Mouse (Mus musculus): Measurements from ENCODE around the gene Pcgf1. TPM values are rescaled to one million over a fixed set of nuclear protein-coding genes. Genes with fewer than 3 reads are reported as not detected.

Gene Pcgf1
- polyA plus RNA-seq, 1 experiment from 2014 or later = 25.1 TPM

- H3K4me2 ChIP-seq (ENCODE audit: low read depth, low read length) = peak within 1 kb of the TSS; percentile 89
- H3K4me1 ChIP-seq (ENCODE audit: control insufficient read depth, insufficient read depth, low read length) = peaks cover 15% of the 10 kb centered on the region
- peak; percentile 9 for ATAC-seq (ENCODE audit: insufficient read depth, low FRiP score)
- H3K9ac ChIP-seq (ENCODE audit: low read length) = peak within 1 kb of the TSS; percentile 93
- under 1% methylated on average over 50 of the region's 50 CpGs for WGBS
- H3K36me3 ChIP-seq (ENCODE audit: control insufficient read depth, insufficient read depth, low read length) = no peaks in the 10 kb centered on the region
- H3K27me3 ChIP-seq (ENCODE audit: control insufficient read depth, insufficient read depth, low read length) = no peaks in the 10 kb centered on the region
- H3K4me3 ChIP-seq (replicated peaks; ENCODE audit: low read length) = peak within 1 kb of the TSS; percentile 92
- H3K27ac ChIP-seq (ENCODE audit: low read length) = peak within 1 kb of the TSS; percentile 81
- H3K9me3 ChIP-seq (replicated peaks; ENCODE audit: control insufficient read depth, low read length) = no peaks in the 10 kb centered on the region
Measured at GRCm38 (mm10) chr6:83054871-83055431, 22.7 kb upstream of the Pcgf1 start, which contains the start of gene Htra2. Gene Htra2 (minus strand): TSS chr6:83055273.

- peaks cover 12% of the 10 kb centered on the region for H3K4me1 ChIP-seq (ENCODE audit: control insufficient read depth, insufficient read depth, low read length)
- no peaks in the 10 kb centered on the region for H3K36me3 ChIP-seq (ENCODE audit: control insufficient read depth, insufficient read depth, low read length)
- 36% methylated on average over 3 of the region's 3 CpGs for WGBS
- H3K9me3 ChIP-seq (replicated peaks; ENCODE audit: control insufficient read depth, low read length) = no peaks in the 10 kb centered on the region
- H3K4me2 ChIP-seq (ENCODE audit: low read depth, low read length) = peak within 1 kb of the TSS; percentile 43
- peaks cover 8% of the 10 kb centered on the region for H3K27me3 ChIP-seq (ENCODE audit: control insufficient read depth, insufficient read depth, low read length)
- ATAC-seq (ENCODE audit: insufficient read depth, low FRiP score) = peak; percentile 59
- H3K27ac ChIP-seq (ENCODE audit: low read length) = peak within 1 kb of the TSS; percentile 58; the same call in 1 of the 2 replicates
- H3K9ac ChIP-seq (ENCODE audit: low read length) = peak within 1 kb of the TSS; percentile 57
- H3K4me3 ChIP-seq (replicated peaks; ENCODE audit: low read length) = peak within 1 kb of the TSS; percentile 32
Measured at GRCm38 (mm10) chr6:83057790-83058189, 19.9 kb upstream of the Pcgf1 start, which contains the start of gene Dqx1. Gene Dqx1 (plus strand): TSS chr6:83057844.

GRCm38 (mm10) chr6:83058725-83059124, 18.9 kb upstream of the Pcgf1 start:
- no peak for ATAC-seq (ENCODE audit: insufficient read depth, low FRiP score)
- Histone ChIP-seq H3K4me2 (ENCODE audit: low read depth, low read length) (peak overlapping the region; percentile 43), H3K27me3 (ENCODE audit: control insufficient read depth, insufficient read depth, low read length) (peaks cover 17% of the 10 kb centered on the region), H3K9ac (ENCODE audit: low read length) (peak overlapping the region; percentile 57), H3K27ac (ENCODE audit: low read length) (no peak overlapping the region), H3K36me3 (ENCODE audit: control insufficient read depth, insufficient read depth, low read length) (no peaks in the 10 kb centered on the region), H3K4me3 (replicated peaks; ENCODE audit: low read length) (peak overlapping the region; percentile 32), H3K9me3 (replicated peaks; ENCODE audit: control insufficient read depth, low read length) (no peaks in the 10 kb centered on the region), H3K4me1 (ENCODE audit: control insufficient read depth, insufficient read depth, low read length) (peaks cover 9% of the 10 kb centered on the region)
- 89% methylated on average over 2 of the region's 2 CpGs for WGBS

- H3K4me1 ChIP-seq (ENCODE audit: control insufficient read depth, insufficient read depth, low read length) = peaks cover 7% of the 10 kb centered on the region
- no peak overlapping the region for H3K4me3 ChIP-seq (replicated peaks; ENCODE audit: low read length)
- H3K27me3 ChIP-seq (ENCODE audit: control insufficient read depth, insufficient read depth, low read length) = peaks cover 87% of the 10 kb centered on the region
- H3K4me2 ChIP-seq (ENCODE audit: low read depth, low read length) = no peak overlapping the region
- 33% methylated on average over 8 of the region's 8 CpGs for WGBS
- no peak for ATAC-seq (ENCODE audit: insufficient read depth, low FRiP score)
- H3K36me3 ChIP-seq (ENCODE audit: control insufficient read depth, insufficient read depth, low read length) = no peaks in the 10 kb centered on the region
- H3K9me3 ChIP-seq (replicated peaks; ENCODE audit: control insufficient read depth, low read length) = no peaks in the 10 kb centered on the region
- H3K9ac ChIP-seq (ENCODE audit: low read length) = no peak overlapping the region
- H3K27ac ChIP-seq (ENCODE audit: low read length) = no peak overlapping the region
Measured at GRCm38 (mm10) chr6:83065995-83066394, 11.7 kb upstream of the Pcgf1 start.

GRCm38 (mm10) chr6:83066441-83066840, 11.2 kb upstream of the Pcgf1 start:
- H3K36me3 ChIP-seq (ENCODE audit: control insufficient read depth, insufficient read depth, low read length) = no peaks in the 10 kb centered on the region
- H3K4me3 ChIP-seq (replicated peaks; ENCODE audit: low read length) = no peak overlapping the region
- WGBS = 32% methylated on average over 6 of the region's 6 CpGs
- no peak overlapping the region for H3K9ac ChIP-seq (ENCODE audit: low read length)
- no peaks in the 10 kb centered on the region for H3K9me3 ChIP-seq (replicated peaks; ENCODE audit: control insufficient read depth, low read length)
- peaks cover 11% of the 10 kb centered on the region for H3K4me1 ChIP-seq (ENCODE audit: control insufficient read depth, insufficient read depth, low read length)
- no peak overlapping the region for H3K27ac ChIP-seq (ENCODE audit: low read length)
- no peak for ATAC-seq (ENCODE audit: insufficient read depth, low FRiP score)
- H3K4me2 ChIP-seq (ENCODE audit: low read depth, low read length) = no peak overlapping the region
- peaks cover 92% of the 10 kb centered on the region for H3K27me3 ChIP-seq (ENCODE audit: control insufficient read depth, insufficient read depth, low read length)

GRCm38 (mm10) chr6:83068221-83068620, 9.4 kb upstream of the Pcgf1 start:
- WGBS = 9% methylated on average over 8 of the region's 8 CpGs
- ATAC-seq (ENCODE audit: insufficient read depth, low FRiP score) = no peak
- no peak overlapping the region; the same call in 1 of the 2 replicates for H3K4me2 ChIP-seq (ENCODE audit: low read depth, low read length)

GRCm38 (mm10) chr6:83068706-83069487, 8.8 kb upstream of the Pcgf1 start:
- Histone ChIP-seq H3K4me1 (ENCODE audit: control insufficient read depth, insufficient read depth, low read length) (peaks cover 11% of the 10 kb centered on the region), H3K4me2 (ENCODE audit: low read depth, low read length) (peak overlapping the region; percentile 40), H3K36me3 (ENCODE audit: control insufficient read depth, insufficient read depth, low read length) (no peaks in the 10 kb centered on the region), H3K9ac (ENCODE audit: low read length) (no peak overlapping the region; the same call in 1 of the 2 replicates), H3K27ac (ENCODE audit: low read length) (no peak overlapping the region), H3K27me3 (ENCODE audit: control insufficient read depth, insufficient read depth, low read length) (peaks cover 95% of the 10 kb centered on the region), H3K4me3 (replicated peaks; ENCODE audit: low read length) (peak overlapping the region; percentile 28), H3K9me3 (replicated peaks; ENCODE audit: control insufficient read depth, low read length) (no peaks in the 10 kb centered on the region)
- ATAC-seq (ENCODE audit: insufficient read depth, low FRiP score) = no peak
- 1% methylated on average over 81 of the region's 81 CpGs for WGBS

More at GRCm38 (mm10) chr6:83068221-83068620, 9.4 kb upstream of the Pcgf1 start:
- Histone ChIP-seq H3K36me3 (ENCODE audit: control insufficient read depth, insufficient read depth, low read length) (no peaks in the 10 kb centered on the region), H3K4me3 (replicated peaks; ENCODE audit: low read length) (peak overlapping the region; percentile 28), H3K9ac (ENCODE audit: low read length) (no peak overlapping the region), H3K27me3 (ENCODE audit: control insufficient read depth, insufficient read depth, low read length) (peaks cover 96% of the 10 kb centered on the region), H3K4me1 (ENCODE audit: control insufficient read depth, insufficient read depth, low read length) (peaks cover 11% of the 10 kb centered on the region), H3K9me3 (replicated peaks; ENCODE audit: control insufficient read depth, low read length) (no peaks in the 10 kb centered on the region), H3K27ac (ENCODE audit: low read length) (no peak overlapping the region)

- Histone ChIP-seq H3K9ac (ENCODE audit: low read length) (peak overlapping the region; percentile 39; the same call in 1 of the 2 replicates), H3K9me3 (replicated peaks; ENCODE audit: control insufficient read depth, low read length) (no peaks in the 10 kb centered on the region), H3K4me3 (replicated peaks; ENCODE audit: low read length) (peak overlapping the region; percentile 28), H3K27ac (ENCODE audit: low read length) (no peak overlapping the region), H3K36me3 (ENCODE audit: control insufficient read depth, insufficient read depth, low read length) (no peaks in the 10 kb centered on the region), H3K4me2 (ENCODE audit: low read depth, low read length) (peak overlapping the region; percentile 11; the same call in 1 of the 2 replicates), H3K27me3 (ENCODE audit: control insufficient read depth, insufficient read depth, low read length) (peaks cover 95% of the 10 kb centered on the region), H3K4me1 (ENCODE audit: control insufficient read depth, insufficient read depth, low read length) (peaks cover 11% of the 10 kb centered on the region)
- under 1% methylated on average over 69 of the region's 69 CpGs for WGBS
- peak; percentile 22; the same call in 1 of the 2 replicates for ATAC-seq (ENCODE audit: insufficient read depth, low FRiP score)
Measured at GRCm38 (mm10) chr6:83069488-83070246, 8.0 kb upstream of the Pcgf1 start.

GRCm38 (mm10) chr6:83070247-83070310, 7.6 kb upstream of the Pcgf1 start, which contains the start of gene Tlx2:
Gene Tlx2 (minus strand): TSS chr6:83070293.
- Histone ChIP-seq H3K27ac (ENCODE audit: low read length) (no peak within 1 kb of the TSS), H3K9ac (ENCODE audit: low read length) (peak within 1 kb of the TSS; percentile 39; the same call in 1 of the 2 replicates)
- no peak for ATAC-seq (ENCODE audit: insufficient read depth, low FRiP score)

More at GRCm38 (mm10) chr6:83070247-83070310, 7.6 kb upstream of the Pcgf1 start, which contains the start of gene Tlx2:
- H3K27me3 ChIP-seq (ENCODE audit: control insufficient read depth, insufficient read depth, low read length) = peaks cover 95% of the 10 kb centered on the region
- peaks cover 11% of the 10 kb centered on the region for H3K4me1 ChIP-seq (ENCODE audit: control insufficient read depth, insufficient read depth, low read length)
- no peaks in the 10 kb centered on the region for H3K36me3 ChIP-seq (ENCODE audit: control insufficient read depth, insufficient read depth, low read length)
- no peaks in the 10 kb centered on the region for H3K9me3 ChIP-seq (replicated peaks; ENCODE audit: control insufficient read depth, low read length)
- H3K4me3 ChIP-seq (replicated peaks; ENCODE audit: low read length) = peak within 1 kb of the TSS; percentile 28
- 2% methylated on average over 10 of the region's 10 CpGs for WGBS
- peak within 1 kb of the TSS; percentile 40; the same call in 1 of the 2 replicates for H3K4me2 ChIP-seq (ENCODE audit: low read depth, low read length)

Data from stomach, embryonic 16.5 days (tissue).